Comparison of ENCODE assay signal across 17 mouse cellular contexts in genomic region chr6:20572621-20573020, GRCm38 (mm10).
"Had no signal": no experiment of that assay in that cellular context is flagged by ENCODE, and none has a peak within 500 bp of the region (broad histone marks: within the 10 kb centered on the region; RNA-seq: fewer than 3 reads in every experiment).

No protein-coding gene starts in this region.

- H3K27ac ChIP-seq: kidney, postnatal 0 days; limb, embryonic 12.5 days; liver, embryonic 13.5 days; lung, embryonic 15.5 days; macrophage; midbrain, embryonic 12.5 days; neural tube, embryonic 13.5 days; stomach, embryonic 15.5 days had no signal

- H3K4me1 ChIP-seq: limb, embryonic 12.5 days; liver, embryonic 13.5 days; lung, embryonic 15.5 days; midbrain, embryonic 12.5 days; neural tube, embryonic 13.5 days; stomach, embryonic 15.5 days had no signal

- H3K4me2 ChIP-seq: limb, embryonic 12.5 days; liver, embryonic 13.5 days; lung, embryonic 15.5 days; midbrain, embryonic 12.5 days; neural tube, embryonic 13.5 days; stomach, embryonic 15.5 days had no signal

- H3K27me3 ChIP-seq: limb, embryonic 12.5 days; liver, embryonic 13.5 days; lung, embryonic 15.5 days; midbrain, embryonic 12.5 days; neural tube, embryonic 13.5 days; stomach, embryonic 15.5 days had no signal

- DNase-seq: kidney, postnatal 36 days; layer of hippocampus, adult 9-11 months; layer of hippocampus, postnatal 36 days; liver; liver, embryonic 13.5 days; liver, postnatal 0 days; lung, postnatal 14 days; retina, postnatal 1 day; thymus, postnatal 4 days had no signal

- H3K9ac ChIP-seq: limb, embryonic 12.5 days; liver, embryonic 13.5 days; liver, postnatal 0 days; lung, embryonic 15.5 days; midbrain, embryonic 12.5 days; neural tube, embryonic 13.5 days; stomach, embryonic 15.5 days had no signal

- H3K9me3 ChIP-seq: limb, embryonic 12.5 days; liver, embryonic 13.5 days; lung, embryonic 15.5 days; midbrain, embryonic 12.5 days; neural tube, embryonic 13.5 days; stomach, embryonic 15.5 days had no signal

- H3K4me3 ChIP-seq: limb, embryonic 12.5 days; liver, embryonic 13.5 days; lung, embryonic 15.5 days; midbrain, embryonic 12.5 days; neural tube, embryonic 13.5 days; stomach, embryonic 15.5 days had no signal

- ATAC-seq: liver, postnatal 0 days; midbrain, embryonic 16.5 days had no signal

- H3K36me3 ChIP-seq: limb, embryonic 12.5 days; liver, embryonic 13.5 days; lung, embryonic 15.5 days; midbrain, embryonic 12.5 days; neural tube, embryonic 13.5 days; stomach, embryonic 15.5 days had no signal
